Mouse (Mus musculus) C2C12 (cell line): ENCODE results near the gene Coa4. TPM values are rescaled to one million over a fixed set of nuclear protein-coding genes. Genes with fewer than 3 reads are reported as not detected.

Source experiments
- H3K27me3 ChIP-seq: one replicate; pipeline ENCODE4 v1.6.1; 2011; ENCODE audit not compliant: control insufficient read depth, insufficient read depth, insufficient read length
- H3K36me3 ChIP-seq: one replicate; pipeline ENCODE4 v1.6.1; 2011; ENCODE audit not compliant: control insufficient read depth, insufficient read depth
- H3K4me3 ChIP-seq: one replicate; pipeline ENCODE4 v1.5.1; 2011; ENCODE audit warnings: mild to moderate bottlenecking, control low read depth; ENCODE audit not compliant: poor library complexity, insufficient read depth, severe bottlenecking
- H3K79me2 ChIP-seq: one replicate; pipeline ENCODE4 v1.6.1; 2011; ENCODE audit not compliant: control insufficient read depth, insufficient read depth
- H3K79me3 ChIP-seq: one replicate; pipeline ENCODE4 v1.6.1; 2011; ENCODE audit warnings: low read depth, control low read depth
- H3ac ChIP-seq: one replicate; pipeline ENCODE3; 2011; ENCODE audit warnings: low read depth; ENCODE audit not compliant: control insufficient read depth, insufficient read length
- CEBPB ChIP-seq: IDR thresholded peaks from one replicate; pipeline ENCODE4 v1.6.1; 2011; ENCODE audit warnings: low read depth, mild to moderate bottlenecking, control low read depth, moderate library complexity
- CTCF ChIP-seq: IDR thresholded peaks from one replicate; pipeline ENCODE4 v1.5.1; 2011; ENCODE audit not compliant: control insufficient read depth, insufficient read depth, insufficient read length
- FOSL1 ChIP-seq: IDR thresholded peaks from one replicate; pipeline ENCODE4 v1.8.0; 2011; ENCODE audit warnings: mild to moderate bottlenecking, low read length; ENCODE audit not compliant: poor library complexity, insufficient read depth, severe bottlenecking
- MAX ChIP-seq: IDR thresholded peaks from one replicate; pipeline ENCODE4 v1.6.1; 2011; ENCODE audit warnings: mild to moderate bottlenecking, control low read depth
- MYOD1 ChIP-seq: IDR thresholded peaks from one replicate; pipeline ENCODE4 v1.6.1; 2011; ENCODE audit warnings: low read depth; ENCODE audit not compliant: control insufficient read depth, insufficient read length
- MYOG ChIP-seq: IDR thresholded peaks from one replicate; pipeline ENCODE4 v1.6.1; 2011; ENCODE audit not compliant: control insufficient read depth, insufficient read length; ENCODE audit errors: extremely low read depth
- USF1 ChIP-seq: IDR thresholded peaks from one replicate; pipeline ENCODE4 v1.6.1; 2011; ENCODE audit warnings: low read depth, mild to moderate bottlenecking, control low read depth, moderate library complexity
- polyA plus RNA-seq: library from polyadenylated mRNA; unstranded; fragments of >200 nt; fragmentation: generic; extraction: Trizol; gene quantifications from one replicate; pipeline ENCODE4 v1.2.1, GENCODE M21; 2012; ENCODE audit warnings: missing spikeins

Coa4 gene
- polyA plus RNA-seq, 1 experiment = 8.4 TPM

DNA sequence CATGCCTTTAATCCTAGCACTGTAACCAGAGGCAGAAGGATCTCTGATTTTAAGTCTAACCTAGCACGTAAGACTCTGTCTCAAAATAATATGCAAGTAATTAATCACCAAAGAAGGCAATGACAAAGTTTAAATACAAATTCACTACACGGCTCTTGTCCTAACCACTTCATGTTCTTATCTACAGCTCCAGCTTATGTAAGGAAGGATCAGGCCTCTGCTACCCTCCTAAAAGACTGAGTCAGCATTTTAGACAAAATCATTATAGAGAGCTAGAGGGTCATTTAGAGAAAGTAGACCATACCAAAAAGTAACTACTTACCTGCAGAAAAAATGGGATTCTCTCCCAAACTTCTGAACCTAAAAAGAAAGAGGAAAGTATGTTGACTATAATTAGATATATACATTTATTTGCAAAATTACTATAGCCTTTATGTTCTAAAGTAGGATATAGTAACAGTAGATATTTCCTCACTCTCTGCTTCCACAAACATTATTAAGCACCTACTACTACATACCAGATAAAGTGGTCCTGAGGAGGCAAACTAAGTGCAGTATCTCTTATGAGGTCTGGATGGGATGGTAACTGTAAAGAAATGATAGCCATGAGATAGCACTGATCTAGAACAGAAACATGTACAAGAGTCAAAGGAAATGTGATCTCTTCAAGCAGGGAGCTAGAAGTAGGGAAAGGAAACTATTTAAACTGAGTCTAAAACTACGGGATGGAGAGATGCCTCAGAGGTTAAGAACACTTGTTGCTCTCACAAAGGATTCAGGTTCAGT lies 34.3 kb downstream of the Coa4 start:
- TF ChIP-seq CTCF (no peak), MYOG (no peak), FOSL1 (no peak), USF1 (no peak)
- no peak overlapping the region for H3ac ChIP-seq
- H3K36me3 ChIP-seq = no peaks in the 10 kb centered on the region
- no peaks in the 10 kb centered on the region for H3K79me3 ChIP-seq
- no peak overlapping the region for H3K4me3 ChIP-seq
- no peaks in the 10 kb centered on the region for H3K79me2 ChIP-seq
- H3K27me3 ChIP-seq = no peaks in the 10 kb centered on the region

DNA sequence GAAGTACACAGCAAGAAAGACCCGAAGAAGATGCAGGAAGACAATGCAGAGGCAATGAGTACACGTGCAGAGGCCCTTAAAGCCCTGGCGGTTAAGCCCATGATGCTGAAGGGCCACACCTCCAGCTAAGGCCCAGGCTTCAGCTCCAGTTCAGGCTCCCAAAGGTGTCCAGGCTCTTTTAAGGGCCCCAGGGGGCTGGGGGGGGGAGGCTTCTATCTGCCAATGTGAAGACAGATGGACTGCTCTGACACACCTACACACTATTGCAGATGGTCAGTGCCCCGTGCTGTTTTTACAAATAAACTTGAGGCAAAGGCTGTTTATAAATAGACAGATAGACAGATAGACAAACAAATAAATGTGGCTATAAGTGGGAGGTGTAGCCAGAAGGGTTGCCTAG lies 35.2 kb downstream of the Coa4 start:
- no peaks in the 10 kb centered on the region for H3K79me3 ChIP-seq
- no peak overlapping the region for H3K4me3 ChIP-seq
- no peaks in the 10 kb centered on the region for H3K36me3 ChIP-seq
- no peaks in the 10 kb centered on the region for H3K27me3 ChIP-seq
- H3K79me2 ChIP-seq = no peaks in the 10 kb centered on the region
- no peak overlapping the region for H3ac ChIP-seq
- TF ChIP-seq USF1 = no peak
- TF ChIP-seq MYOG = no peak
- no peak for TF ChIP-seq CTCF
- no peak for TF ChIP-seq CEBPB
- TF ChIP-seq FOSL1 = no peak
- TF ChIP-seq MYOD1 = no peak
- TF ChIP-seq MAX = no peak

- no peak for TF ChIP-seq USF1
- TF ChIP-seq CTCF = no peak
- no peak for TF ChIP-seq MYOD1
- TF ChIP-seq FOSL1 = no peak
- no peak for TF ChIP-seq MYOG
- TF ChIP-seq MAX = no peak
- no peak for TF ChIP-seq CEBPB
- Histone ChIP-seq H3K79me2 (no peaks in the 10 kb centered on the region), H3K36me3 (no peaks in the 10 kb centered on the region), H3K4me3 (no peak overlapping the region), H3K79me3 (no peaks in the 10 kb centered on the region), H3K27me3 (no peaks in the 10 kb centered on the region), H3ac (no peak overlapping the region)
Measured at GRCm38 (mm10) chr7:100572704-100573103, 35.8 kb downstream of the Coa4 start.

DNA sequence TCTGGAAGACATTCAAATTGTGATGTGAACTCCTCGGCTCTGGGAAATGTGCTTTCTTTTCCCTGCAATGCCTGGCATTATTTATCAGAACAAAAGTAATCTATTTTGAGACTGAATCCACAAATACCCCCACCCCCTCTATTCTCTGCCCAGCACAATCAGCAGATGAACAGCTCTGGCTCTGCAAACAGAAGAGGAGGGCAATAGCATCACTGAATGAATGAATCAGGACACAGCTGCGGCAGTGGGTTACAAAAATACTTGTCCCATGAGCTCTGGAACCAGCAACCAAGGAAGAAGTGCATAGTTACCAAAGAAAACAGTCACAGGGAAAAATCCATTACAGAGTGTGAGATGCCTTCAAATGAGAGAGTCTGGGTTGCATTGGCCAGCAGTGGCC lies 41.9 kb downstream of the Coa4 start:
- no peak overlapping the region for H3ac ChIP-seq
- no peak overlapping the region for H3K4me3 ChIP-seq
- H3K36me3 ChIP-seq = no peaks in the 10 kb centered on the region
- no peak for TF ChIP-seq USF1
- no peak for TF ChIP-seq CEBPB
- no peak for TF ChIP-seq MAX
- no peak for TF ChIP-seq MYOD1
- no peak for TF ChIP-seq FOSL1
- no peak for TF ChIP-seq CTCF
- TF ChIP-seq MYOG = no peak
- H3K27me3 ChIP-seq = no peaks in the 10 kb centered on the region
- no peaks in the 10 kb centered on the region for H3K79me2 ChIP-seq
- H3K79me3 ChIP-seq = no peaks in the 10 kb centered on the region

- H3K4me3 ChIP-seq = peak overlapping the region; percentile 34
- H3K79me3 ChIP-seq = no peaks in the 10 kb centered on the region
- TF ChIP-seq CEBPB (no peak), USF1 (no peak), MYOD1 (no peak), CTCF (no peak), MYOG (no peak), MAX (no peak), FOSL1 (no peak)
- H3K79me2 ChIP-seq = no peaks in the 10 kb centered on the region
- no peaks in the 10 kb centered on the region for H3K27me3 ChIP-seq
- no peaks in the 10 kb centered on the region for H3K36me3 ChIP-seq
- H3ac ChIP-seq = no peak overlapping the region
Measured at GRCm38 (mm10) chr7:100582235-100582634, 45.4 kb downstream of the Coa4 start.

- Histone ChIP-seq H3K36me3 (no peaks in the 10 kb centered on the region), H3K79me3 (no peaks in the 10 kb centered on the region), H3K79me2 (no peaks in the 10 kb centered on the region), H3K4me3 (peak overlapping the region; percentile 34), H3ac (peak overlapping the region; percentile 75), H3K27me3 (no peaks in the 10 kb centered on the region)
- TF ChIP-seq CEBPB (no peak), MAX (no peak), FOSL1 (no peak), MYOD1 (no peak), MYOG (no peak), CTCF (no peak), USF1 (no peak)
Measured at GRCm38 (mm10) chr7:100582727-100583236, 45.9 kb downstream of the Coa4 start.
